Mouse (Mus musculus) adrenal gland, adult 8-10 months (tissue): Measurements from ENCODE around the gene Fkbp4. TPM values are rescaled to one million over a fixed set of nuclear protein-coding genes. Genes with fewer than 3 reads are reported as not detected.

ENCODE experiments used
- DNase-seq: peaks from one replicate; pipeline ENCODE4 v3.0.0; 2022
- total RNA-seq, 4 experiments: library from RNA; stranded (reverse); gene quantifications; 2 replicates each; pipeline ENCODE4 v1.2.4; 2022

Gene Fkbp4
- total RNA-seq, 4 experiments from 2014 or later: 186 to 394 (median 267) TPM

- no peak for DNase-seq
Measured at GRCm38 (mm10) chr6:128436356-128437005, 2.0 kb downstream of the Fkbp4 start.

- DNase-seq: peak; percentile 88
Measured at GRCm38 (mm10) chr6:128435474-128435873, 3.0 kb downstream of the Fkbp4 start.

GRCm38 (mm10) chr6:128433566-128433965 is 4.9 kb downstream of the Fkbp4 start:
- no peak for DNase-seq

GRCm38 (mm10) chr6:128432356-128432915 is 6.0 kb downstream of the Fkbp4 start:
- DNase-seq: no peak

GRCm38 (mm10) chr6:128429826-128430225 is 8.7 kb downstream of the Fkbp4 start:
- no peak for DNase-seq

GRCm38 (mm10) chr6:128429300-128429699 is 9.2 kb downstream of the Fkbp4 start:
- DNase-seq: no peak

GRCm38 (mm10) chr6:128427571-128427970 is 10.9 kb downstream of the Fkbp4 start:
- DNase-seq: no peak

- DNase-seq: no peak
Measured at GRCm38 (mm10) chr6:128425046-128425445, 13.4 kb downstream of the Fkbp4 start.

- peak; percentile 94 for DNase-seq
Measured at GRCm38 (mm10) chr6:128424269-128425019, 14.0 kb downstream of the Fkbp4 start, which contains the start of gene Itfg2. TSS of gene Itfg2 (minus strand) at chr6:128424931.

GRCm38 (mm10) chr6:128423496-128424268 is 14.8 kb downstream of the Fkbp4 start:
- no peak for DNase-seq

GRCm38 (mm10) chr6:128421480-128421879 is 17.0 kb downstream of the Fkbp4 start:
- DNase-seq: no peak

- DNase-seq: no peak
Measured at GRCm38 (mm10) chr6:128421036-128421435, 17.4 kb downstream of the Fkbp4 start.

GRCm38 (mm10) chr6:128418076-128418475 is 20.4 kb downstream of the Fkbp4 start:
- DNase-seq: no peak

GRCm38 (mm10) chr6:128416169-128416568 is 22.3 kb downstream of the Fkbp4 start:
- no peak for DNase-seq

GRCm38 (mm10) chr6:128411115-128411514 is 27.4 kb downstream of the Fkbp4 start:
- no peak for DNase-seq

- DNase-seq: no peak
Measured at GRCm38 (mm10) chr6:128410305-128410704, 28.2 kb downstream of the Fkbp4 start.

GRCm38 (mm10) chr6:128408544-128409125 is 29.8 kb downstream of the Fkbp4 start:
- DNase-seq: no peak

GRCm38 (mm10) chr6:128404708-128405107 is 33.8 kb downstream of the Fkbp4 start:
- DNase-seq: no peak

GRCm38 (mm10) chr6:128399421-128400185 is 38.9 kb downstream of the Fkbp4 start:
- DNase-seq: no peak

GRCm38 (mm10) chr6:128398996-128399395 is 39.5 kb downstream of the Fkbp4 start, which contains the start of gene Nrip2:
TSS of gene Nrip2 (plus strand) at chr6:128399296.
- DNase-seq: no peak

- DNase-seq: peak; percentile 74
Measured at GRCm38 (mm10) chr6:128397574-128398261, 40.8 kb downstream of the Fkbp4 start.
